Mouse (Mus musculus): ENCODE measurements around the gene Zw10. TPM values are rescaled to one million over a fixed set of nuclear protein-coding genes. Genes with fewer than 3 reads are reported as not detected.

Zw10 gene
- polyA plus RNA-seq (2015; fragmentation: Nextera tagmentation; extraction: Ambion mirVana), result 39.3 and 40.5 TPM in 2 replicates

DNA sequence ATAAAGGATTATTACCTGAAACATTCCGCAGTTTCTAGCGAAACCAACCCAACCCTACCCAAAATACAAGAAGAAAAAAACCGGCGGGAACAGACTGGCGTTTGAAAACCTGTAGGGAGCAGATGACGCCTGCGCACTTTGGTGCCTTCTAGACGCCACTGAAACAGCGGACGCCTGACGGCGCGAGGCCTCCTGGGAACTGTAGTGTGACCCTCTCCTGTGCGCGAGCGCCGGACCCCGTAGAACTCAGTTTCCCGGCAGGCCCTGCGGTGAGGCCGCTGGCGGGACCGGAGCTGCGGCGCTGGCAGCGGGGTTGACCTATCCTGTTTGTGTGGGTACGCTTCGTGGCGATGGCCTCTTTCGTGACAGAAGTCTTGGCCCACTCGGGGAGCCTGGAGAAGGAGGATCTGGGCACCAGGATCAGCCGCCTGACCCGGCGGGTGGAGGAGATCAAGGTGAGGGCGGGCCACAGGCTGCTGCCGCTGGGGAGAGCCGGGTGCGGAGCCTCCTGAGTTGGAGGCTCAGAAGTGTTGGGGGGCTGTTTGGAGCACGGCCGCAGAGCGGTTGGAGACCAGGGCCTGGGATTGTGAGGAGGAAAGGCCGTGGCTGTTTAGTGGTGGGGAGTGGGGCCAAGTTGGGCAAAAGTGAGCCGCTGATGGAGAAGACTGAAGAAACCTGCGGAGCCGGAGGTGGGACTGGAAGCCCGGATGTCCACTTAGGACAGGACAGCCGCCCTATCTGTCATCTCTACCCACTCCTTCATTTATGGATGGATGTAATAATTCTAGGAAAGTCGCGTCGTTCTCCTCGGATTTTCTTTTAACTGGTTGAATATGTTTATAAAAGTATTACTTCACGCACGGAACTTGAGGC lies at the start of gene Zw10:
TSS of gene Zw10 (plus strand) at position 281 of the 873 bp plus-strand sequence.
- peak; percentile 94 for DNase-seq (ENCODE audit: low spot score)

DNA sequence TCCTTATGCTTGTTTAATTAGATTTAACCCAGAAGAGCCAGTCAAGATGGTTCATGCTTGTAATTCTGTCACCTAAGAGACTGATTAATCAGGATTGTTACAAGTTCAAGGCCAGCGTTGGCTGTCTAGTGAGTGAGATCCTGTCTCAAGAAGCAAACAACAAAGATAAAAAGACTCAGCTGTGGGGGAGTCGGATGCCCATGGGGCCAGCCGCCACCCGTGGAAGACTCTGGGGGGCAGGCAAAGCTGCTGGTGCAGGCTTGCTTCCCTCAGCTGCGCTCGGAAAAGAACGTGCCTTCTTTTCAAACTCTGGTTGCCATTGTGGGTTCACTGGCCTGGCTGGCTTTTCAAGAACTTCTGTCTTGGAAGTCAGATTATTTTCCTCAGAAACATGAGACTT lies 39.6 kb upstream of the Zw10 start:
- no peak for DNase-seq (ENCODE audit: low spot score)

DNA sequence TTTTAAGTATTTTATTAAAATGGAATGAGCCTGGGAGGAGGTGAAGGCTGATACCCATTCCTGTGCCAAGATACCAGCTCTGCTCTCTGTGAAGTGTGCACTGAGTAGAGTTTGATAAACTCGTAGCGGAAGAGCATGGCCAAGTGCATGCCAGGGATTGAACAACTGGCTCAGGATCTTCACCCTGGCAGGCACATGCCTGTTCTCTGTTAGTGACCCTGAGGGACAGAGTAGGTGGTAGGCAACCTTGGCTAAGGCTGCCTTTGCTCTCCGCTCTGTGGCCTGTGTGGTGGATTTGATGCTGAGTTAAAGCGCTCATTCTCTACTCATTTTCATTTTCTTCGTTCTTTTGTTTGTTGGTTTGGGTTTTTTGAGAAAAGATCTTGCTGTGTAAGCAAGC lies 34.1 kb upstream of the Zw10 start:
- no peak for DNase-seq (ENCODE audit: low spot score)

DNA sequence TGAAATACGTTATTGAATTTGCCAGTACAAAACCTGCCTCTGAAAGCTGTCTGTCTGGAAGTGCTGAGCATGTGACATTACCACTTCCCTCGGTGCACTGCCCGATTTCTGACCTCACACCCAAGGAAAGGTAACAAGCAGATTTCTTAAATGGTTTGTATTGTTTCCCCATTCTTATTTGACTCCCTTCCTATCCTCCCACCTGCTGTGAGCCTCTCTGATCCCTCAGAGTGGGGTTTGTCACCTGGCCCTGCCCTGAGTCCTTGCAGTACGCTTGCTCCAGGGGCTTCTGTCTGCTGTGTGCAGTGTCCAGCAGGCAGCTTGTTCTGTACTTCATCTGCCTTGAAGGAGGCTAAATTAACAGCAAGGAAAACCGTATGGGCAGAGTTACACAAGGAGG lies 31.5 kb upstream of the Zw10 start:
- DNase-seq (ENCODE audit: low spot score), result no peak

DNA sequence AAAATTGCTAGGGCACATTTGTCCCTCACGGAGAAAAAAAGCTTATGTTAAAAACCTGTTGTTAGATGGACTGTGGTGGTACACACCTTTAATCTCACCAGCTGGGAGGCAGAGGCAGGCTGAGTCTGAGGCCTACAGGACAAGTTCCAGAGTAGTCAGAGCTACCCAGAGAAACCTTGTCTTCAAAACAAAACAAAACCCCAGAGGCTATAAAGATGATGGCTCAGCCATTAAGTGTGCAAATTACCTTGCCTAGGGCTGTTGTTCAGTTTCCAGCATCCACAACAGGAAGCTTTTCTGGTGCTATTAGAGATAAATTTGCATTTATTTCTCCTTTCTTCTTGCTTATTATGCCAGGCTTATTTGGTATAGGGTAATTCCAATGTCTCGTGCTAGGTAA lies 30.9 kb upstream of the Zw10 start:
- no peak for DNase-seq (ENCODE audit: low spot score)

DNA sequence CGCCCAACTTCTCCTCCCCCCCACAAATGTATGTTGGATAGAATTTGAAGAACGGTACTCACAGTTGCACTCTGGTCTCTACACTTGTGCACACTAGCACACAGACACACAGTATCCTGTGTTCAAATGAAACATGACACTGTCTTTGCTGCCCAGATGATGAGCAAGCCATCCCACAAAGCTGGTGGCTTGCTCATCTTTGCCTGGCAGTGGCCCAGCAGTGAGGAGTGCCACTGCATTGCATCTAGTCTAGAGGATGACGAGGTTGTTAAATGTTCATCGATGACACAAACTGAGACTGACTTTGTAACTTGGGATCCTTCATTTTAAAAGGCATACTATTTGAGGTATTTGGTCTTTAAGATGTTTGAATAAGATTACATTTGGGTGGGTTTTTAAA lies 20.6 kb upstream of the Zw10 start:
- no peak for DNase-seq (ENCODE audit: low spot score)

DNA sequence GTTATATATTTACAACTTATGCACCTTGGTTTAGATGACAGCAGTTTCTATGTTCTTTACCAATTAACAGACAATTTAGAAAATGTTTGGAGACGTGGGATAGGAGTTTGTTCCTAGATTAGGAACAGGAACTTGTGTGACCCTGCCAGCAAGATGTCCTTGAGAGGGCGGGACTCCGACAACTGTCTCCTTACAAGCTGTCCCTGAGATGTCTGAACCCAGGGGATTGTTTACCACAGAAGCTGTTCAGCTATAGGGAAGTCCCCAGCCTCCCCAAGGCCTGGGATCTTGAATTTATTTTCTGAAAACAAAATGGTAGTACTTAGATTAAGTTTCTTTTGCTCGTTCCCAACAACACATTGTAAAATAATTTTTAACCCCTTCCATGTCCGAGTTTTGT lies 4.5 kb upstream of the Zw10 start:
- DNase-seq (ENCODE audit: low spot score), result no peak

DNA sequence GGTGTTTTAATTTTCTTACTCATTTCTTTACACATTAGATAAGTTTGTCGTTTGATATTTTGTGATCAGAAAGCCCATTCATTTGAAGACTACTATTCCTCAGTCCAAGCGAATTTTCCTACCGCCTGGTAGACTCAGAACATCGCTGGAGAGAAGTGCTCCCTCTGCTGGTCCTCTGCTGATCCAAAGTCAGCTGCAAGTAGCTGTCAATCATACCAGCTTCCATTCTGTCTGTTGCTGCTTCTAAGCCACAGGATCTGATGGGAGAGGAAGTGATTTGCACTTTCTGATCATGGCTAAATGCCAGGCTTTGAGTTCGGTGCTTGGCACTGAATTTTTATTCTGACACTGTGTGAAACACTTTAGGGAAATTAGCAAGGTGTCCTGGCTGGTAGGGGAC lies 4.1 kb upstream of the Zw10 start:
- peak; percentile 61 for DNase-seq (ENCODE audit: low spot score)

DNA sequence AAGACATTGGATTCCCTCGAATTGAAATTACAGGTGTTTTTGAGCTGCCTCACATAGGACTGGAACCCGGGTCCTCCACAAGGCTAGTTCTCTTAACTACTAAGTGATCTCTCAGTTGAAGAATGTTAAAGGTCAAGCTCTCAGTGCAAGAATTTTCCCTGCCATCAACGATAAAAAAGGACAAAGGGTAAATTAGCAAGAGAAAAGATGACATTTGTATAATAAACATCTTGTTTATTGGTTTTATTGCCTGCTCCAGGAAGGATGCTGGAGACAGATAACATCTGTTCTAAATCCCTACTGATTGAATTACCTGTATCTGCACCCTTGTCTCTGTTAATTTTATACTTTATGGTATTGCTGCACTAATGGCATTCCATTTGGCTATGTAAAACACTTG lies 1.4 kb upstream of the Zw10 start:
- DNase-seq (ENCODE audit: low spot score), result no peak

DNA sequence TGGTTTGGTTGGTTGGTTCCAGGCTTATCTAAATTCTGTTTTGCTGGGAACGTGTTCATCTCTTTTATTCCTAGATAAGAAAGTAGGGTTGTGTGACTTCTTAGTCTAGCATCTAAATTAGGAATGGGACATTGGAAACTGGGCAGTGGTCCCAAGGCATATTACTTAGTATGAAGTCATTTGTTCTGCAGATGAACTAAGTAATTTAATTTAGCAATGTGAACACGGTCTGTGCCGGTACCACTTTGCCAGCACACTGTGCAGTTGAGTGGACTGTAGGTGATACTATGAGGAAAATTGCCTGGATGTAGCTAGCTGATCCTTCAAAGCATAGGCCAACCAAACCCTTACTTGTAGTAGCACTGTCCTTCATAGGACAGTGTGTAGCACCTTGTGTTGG lies 21.4 kb downstream of the Zw10 start:
- DNase-seq (ENCODE audit: low spot score), result no peak

DNA sequence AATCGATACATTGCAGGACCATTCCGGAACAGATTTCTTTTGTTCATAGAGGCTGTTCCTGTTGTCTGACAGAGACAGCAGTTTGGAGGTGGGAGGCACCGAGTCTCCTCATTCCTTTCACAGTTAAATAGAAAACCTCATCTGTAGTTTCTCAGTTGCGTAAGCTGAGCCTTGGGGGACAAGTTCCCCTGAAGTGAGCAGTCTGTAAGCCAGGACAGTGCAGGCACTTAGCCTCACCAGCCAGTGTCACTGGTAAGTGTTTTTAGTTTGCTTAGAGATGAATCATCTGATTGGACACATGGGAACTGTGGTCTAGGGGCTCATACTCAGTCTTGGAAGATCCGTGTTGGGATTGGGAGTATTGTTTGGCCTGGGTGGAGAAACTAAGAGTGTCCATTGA lies 25.7 kb downstream of the Zw10 start, which contains the start of gene Tmprss5:
TSS of gene Tmprss5 (plus strand) at position 154 of the 400 bp plus-strand sequence.
- DNase-seq (ENCODE audit: low spot score), result no peak

DNA sequence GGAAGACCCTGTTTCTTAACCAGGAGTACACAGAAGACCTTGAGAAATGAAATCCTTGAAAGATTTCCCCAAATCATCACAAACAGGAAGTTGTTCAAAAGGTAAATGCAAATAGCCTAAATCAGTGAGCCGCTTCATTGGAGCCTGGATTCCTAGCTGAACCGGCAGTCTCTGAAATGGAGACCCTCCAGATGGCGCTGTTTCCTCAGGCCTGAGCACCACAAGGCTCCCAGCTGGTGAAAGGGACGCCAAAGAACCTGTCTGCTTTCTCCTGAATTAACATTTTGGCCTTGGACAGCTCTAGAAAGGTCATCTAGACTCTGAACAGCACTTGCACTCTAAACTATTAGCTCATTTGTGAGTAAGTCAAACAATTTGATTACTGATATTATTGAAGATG lies 26.1 kb downstream of the Zw10 start:
- DNase-seq (ENCODE audit: low spot score), result peak; percentile 42

DNA sequence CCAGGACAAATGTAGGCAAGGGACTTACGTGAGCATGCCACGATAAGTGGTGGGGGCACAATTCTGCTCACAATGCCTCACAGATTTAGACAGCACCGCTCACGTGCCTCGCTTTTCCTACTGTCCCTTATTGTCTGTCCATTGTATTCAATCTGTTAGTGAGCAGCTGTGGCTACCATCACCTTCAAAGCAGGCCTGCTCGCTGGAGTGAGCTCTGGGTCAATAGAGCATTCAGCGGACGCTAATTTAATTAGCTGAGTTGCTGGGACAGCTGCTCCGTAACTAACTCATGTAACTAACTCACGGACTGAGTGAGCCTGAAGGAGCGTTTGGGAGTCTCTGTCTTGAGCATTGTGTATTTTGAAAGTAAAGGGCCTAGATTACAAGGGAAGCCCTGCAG lies 31.9 kb downstream of the Zw10 start:
- DNase-seq (ENCODE audit: low spot score), result no peak

DNA sequence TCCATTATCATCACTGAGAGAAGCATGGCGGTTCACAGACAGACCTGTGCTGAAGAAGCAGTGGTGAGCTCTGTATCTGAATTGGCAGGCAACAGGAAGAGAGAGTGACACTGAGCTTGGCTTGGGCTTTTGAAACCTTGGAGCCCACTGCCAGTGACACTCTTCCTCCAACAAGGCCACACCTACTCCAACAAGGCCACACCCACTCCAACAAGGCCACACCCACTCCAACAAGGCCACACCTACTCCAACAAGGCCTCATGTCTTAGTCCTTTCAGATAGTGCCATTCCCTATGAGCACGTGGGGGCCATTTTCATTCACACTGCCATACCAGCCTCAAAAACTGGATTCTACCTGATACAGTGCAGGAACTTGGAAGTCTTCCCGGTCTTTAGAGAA lies 43.5 kb downstream of the Zw10 start:
- DNase-seq (ENCODE audit: low spot score), result no peak

DNA sequence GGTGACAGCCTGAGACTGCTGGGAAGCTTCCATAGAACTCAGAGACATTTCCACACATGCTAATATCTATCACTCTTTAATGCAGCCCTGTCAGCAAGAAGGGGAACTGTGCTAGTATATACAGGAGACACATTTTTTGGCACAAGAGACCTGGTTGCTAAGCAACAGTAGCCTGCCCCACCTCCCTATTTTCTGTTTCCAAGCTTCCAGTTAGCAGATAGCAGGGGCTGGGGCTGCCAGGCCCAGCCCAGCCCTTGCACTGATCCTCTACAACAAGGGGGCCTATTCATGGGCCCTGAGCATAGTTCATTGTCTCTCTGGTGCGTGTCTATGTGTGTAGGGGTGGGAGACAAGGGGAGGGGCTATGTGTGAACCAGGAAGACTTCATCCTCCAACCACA lies 46.9 kb downstream of the Zw10 start:
- no peak for DNase-seq (ENCODE audit: low spot score)

DNA sequence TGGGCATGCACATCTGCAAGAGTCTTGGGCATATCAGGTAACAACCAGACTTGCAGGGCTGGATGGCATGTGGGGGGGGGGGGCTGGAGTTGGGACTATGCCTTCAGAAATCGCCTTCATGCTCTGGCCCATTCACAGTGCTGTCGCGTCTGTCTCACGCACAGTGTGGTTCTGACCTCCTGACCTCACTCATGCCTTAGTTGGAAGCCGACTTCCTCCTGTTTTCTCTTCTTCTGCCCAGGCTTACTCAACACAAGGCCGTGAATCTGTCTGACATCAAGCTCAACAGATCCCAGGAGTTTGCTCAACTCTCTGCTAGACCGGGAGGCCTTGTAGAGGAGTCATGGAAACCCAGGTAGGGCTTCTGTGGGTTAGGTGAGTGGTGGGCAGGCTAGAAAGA lies 53.7 kb downstream of the Zw10 start:
- no peak for DNase-seq (ENCODE audit: low spot score)

DNA sequence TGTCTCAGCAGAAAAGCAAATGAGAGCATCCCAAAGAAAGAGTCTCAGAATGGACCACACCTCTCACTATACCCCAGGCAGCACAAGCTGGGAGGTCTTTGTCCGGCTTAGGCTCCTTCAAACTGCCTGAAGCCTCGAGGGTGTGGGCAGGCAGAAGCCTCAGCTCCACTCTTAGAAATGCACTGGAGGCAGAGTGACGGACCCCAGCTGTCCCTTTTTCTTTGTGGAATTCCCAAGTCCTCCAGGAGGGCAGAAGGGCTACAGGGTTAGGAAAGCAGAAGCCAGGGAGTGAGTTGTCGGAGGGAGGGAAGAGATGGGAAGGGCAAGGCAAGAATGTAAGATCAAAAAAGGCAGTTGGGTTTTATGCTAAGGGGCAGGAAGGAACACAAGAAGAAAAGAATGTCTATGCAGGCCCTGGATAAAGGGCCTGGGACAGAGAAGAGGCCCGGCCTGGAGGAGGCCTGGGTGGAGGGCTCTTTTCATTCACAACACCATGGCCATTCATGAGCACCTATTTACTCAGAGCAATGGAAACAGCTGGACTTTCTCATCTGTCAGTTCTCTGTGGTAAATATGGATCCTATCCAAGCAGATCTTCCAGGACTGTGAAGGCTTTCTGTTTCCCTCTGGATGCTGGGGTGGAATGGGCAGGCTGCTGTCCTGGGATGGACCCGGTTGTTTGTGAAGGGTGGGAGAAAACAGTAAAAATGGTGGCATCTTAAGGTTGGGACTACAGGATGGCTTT lies 55.2 kb downstream of the Zw10 start:
- no peak for DNase-seq (ENCODE audit: low spot score)

DNA sequence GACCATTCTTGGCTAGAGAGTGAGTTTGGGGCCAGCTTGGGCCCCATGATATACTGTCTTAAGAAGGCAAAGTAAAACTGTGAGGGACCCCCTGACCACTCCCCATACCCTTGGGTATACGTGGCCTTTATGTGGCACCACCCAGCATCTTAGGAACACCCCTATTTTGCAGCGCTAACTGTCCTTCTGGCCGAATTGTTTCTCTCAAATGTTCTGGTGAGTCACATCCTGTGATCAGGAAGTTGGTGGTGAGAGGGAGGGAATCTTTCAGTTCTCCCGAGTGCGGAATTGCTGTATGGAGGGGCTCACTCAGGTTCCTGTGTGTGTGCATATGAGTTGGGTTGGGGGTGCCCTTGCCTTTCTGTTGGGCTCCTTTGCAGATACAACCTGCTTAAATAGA lies 55.9 kb downstream of the Zw10 start:
- no peak for DNase-seq (ENCODE audit: low spot score)

DNA sequence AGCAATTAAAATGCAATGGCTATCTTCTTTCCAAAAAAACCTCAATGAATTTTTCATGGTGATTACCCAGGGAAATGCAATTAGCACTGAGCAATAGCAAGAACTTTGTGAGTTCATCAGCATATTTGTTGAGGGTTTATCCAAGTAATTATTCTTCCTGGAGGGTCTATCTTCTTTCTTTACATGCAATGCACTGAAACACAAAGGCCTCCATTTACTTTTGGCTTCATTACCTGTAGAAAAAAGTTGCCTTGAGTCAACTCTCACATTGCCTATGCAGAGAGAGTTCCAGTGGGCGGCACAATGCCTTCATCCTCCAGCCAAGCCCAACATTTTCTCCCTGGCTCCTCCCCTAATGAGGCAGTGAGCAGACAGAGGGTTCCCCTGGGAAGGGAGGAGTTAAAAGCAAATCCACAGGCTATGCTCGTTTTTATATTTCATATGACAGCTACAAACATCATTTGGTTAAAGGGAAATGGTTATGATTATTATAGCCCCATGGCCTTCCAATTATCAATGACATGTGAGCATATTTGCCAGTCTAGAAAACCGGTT lies 62.9 kb downstream of the Zw10 start:
- no peak for DNase-seq (ENCODE audit: low spot score)

DNA sequence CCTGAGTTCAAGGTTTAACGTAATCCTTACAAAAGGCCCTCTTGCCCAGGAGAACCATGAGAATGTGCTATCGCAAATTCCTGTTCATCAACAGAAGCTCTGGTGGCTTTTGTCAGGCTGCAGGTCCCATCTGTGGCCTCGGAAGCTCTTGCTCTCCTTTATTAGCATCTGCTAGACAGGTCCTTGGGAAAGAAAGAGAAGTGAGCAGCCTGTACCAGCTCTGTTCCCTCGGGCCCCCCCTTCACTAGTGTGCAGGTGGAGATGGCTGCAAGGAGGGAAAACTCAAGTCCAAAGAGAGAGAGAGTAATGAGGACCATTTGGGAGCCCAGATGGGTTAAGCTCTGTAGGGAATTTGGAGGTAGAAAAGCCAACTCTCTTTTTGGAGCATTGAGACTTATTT lies 64.3 kb downstream of the Zw10 start:
- no peak for DNase-seq (ENCODE audit: low spot score)

DNA sequence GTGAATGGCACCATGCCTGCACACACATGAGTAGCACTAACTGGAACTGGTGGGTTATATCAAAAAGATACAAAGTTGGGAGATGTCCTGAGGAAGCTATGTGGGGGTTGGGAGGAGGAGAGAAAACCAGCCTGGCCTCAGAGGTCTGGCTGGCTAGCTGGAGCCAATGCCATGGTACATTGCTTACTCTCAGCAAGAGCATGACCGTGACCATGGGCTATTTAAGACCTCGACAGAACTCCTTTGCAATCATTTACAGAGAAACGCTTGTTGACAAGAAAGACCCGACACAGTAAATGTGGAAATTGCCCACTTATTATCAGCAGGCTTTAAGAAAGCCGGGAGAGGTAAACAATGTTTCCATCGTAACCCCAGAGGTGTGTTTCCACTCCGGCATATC lies 70.3 kb downstream of the Zw10 start:
- no peak for DNase-seq (ENCODE audit: low spot score)
